In the genomic region with DNA sequence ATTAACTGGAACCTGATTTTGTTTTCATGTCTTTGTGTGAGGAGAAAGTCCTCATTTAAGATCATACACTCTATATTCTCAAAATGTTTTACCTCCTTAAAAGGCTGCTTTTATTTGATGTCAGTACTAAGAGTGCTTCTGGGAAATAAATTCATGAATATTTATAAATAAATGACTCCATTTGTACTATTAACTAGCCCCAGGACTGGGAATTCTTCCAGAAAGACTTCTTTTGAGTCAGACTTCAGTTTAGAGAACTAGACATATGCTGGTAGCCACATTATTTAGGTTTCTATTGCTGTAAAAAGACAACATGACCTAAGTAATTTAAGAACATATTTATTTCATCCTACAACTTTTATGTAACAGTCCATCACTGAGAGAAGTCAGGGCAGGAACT, we compare ENCODE assay signal across 25 mouse cellular contexts. TPM values are rescaled to one million over a fixed set of nuclear protein-coding genes. Genes with fewer than 3 reads are reported as not detected.
DNase-seq lines count a peak whose midpoint lies in the region; ATAC-seq and TF ChIP-seq lines count a peak whose summit lies in the region.
"Had no signal": no experiment of that assay in that cellular context is flagged by ENCODE, and none has a peak within 500 bp of the region (broad histone marks: within the 10 kb centered on the region; RNA-seq: fewer than 3 reads in every experiment).

No protein-coding gene starts in this region.

- H3K27ac ChIP-seq in embryonic facial prominence, embryonic 14.5 days (replicated peaks; ENCODE audit: low read depth, low read length), result no peak overlapping the region
- H3K27ac ChIP-seq in embryonic facial prominence, embryonic 10.5 days (replicated peaks), result no peak overlapping the region
- peak overlapping the region; percentile 6 for H3K27ac ChIP-seq in lung, embryonic 14.5 days (ENCODE audit: low read depth)
- no peak overlapping the region for H3K27ac ChIP-seq in midbrain, postnatal 0 days (ENCODE audit: low read depth, low read length)
- H3K27ac ChIP-seq in midbrain, embryonic 11.5 days (ENCODE audit: low read depth, low read length), result no peak overlapping the region
- H3K27ac ChIP-seq: embryonic facial prominence, embryonic 15.5 days; forebrain, embryonic 10.5 days; forebrain, embryonic 15.5 days; heart, embryonic 10.5 days; hindbrain, embryonic 12.5 days had no signal

- no peak overlapping the region for H3K9ac ChIP-seq in embryonic facial prominence, embryonic 14.5 days (ENCODE audit: low read depth, low read length)
- no peak overlapping the region for H3K9ac ChIP-seq in lung, embryonic 14.5 days
- H3K9ac ChIP-seq in midbrain, postnatal 0 days (replicated peaks; ENCODE audit: low read length, poor library complexity, severe bottlenecking), result no peak overlapping the region
- H3K9ac ChIP-seq in midbrain, embryonic 11.5 days (ENCODE audit: low read length), result no peak overlapping the region
- H3K9ac ChIP-seq: embryonic facial prominence, embryonic 15.5 days; forebrain, embryonic 15.5 days; hindbrain, embryonic 12.5 days had no signal

- no peaks in the 10 kb centered on the region for H3K4me1 ChIP-seq in embryonic facial prominence, embryonic 14.5 days (ENCODE audit: control insufficient read depth, insufficient read depth, low read length)
- H3K4me1 ChIP-seq in embryonic facial prominence, embryonic 10.5 days, result no peaks in the 10 kb centered on the region
- no peaks in the 10 kb centered on the region for H3K4me1 ChIP-seq in lung, embryonic 14.5 days (ENCODE audit: insufficient read depth)
- no peaks in the 10 kb centered on the region for H3K4me1 ChIP-seq in midbrain, postnatal 0 days (ENCODE audit: insufficient read depth, low read length)
- no peaks in the 10 kb centered on the region for H3K4me1 ChIP-seq in midbrain, embryonic 11.5 days (ENCODE audit: control insufficient read depth, insufficient read depth, low read length)
- H3K4me1 ChIP-seq: embryonic facial prominence, embryonic 15.5 days; forebrain, embryonic 10.5 days; forebrain, embryonic 15.5 days; heart, embryonic 10.5 days; hindbrain, embryonic 12.5 days had no signal

- no peak overlapping the region for H3K4me3 ChIP-seq in embryonic facial prominence, embryonic 14.5 days (ENCODE audit: low read depth, low read length)
- H3K4me3 ChIP-seq in embryonic facial prominence, embryonic 10.5 days, result no peak overlapping the region
- H3K4me3 ChIP-seq in lung, embryonic 14.5 days (ENCODE audit: low read depth, low read length), result no peak overlapping the region
- no peak overlapping the region for H3K4me3 ChIP-seq in midbrain, postnatal 0 days (ENCODE audit: low read depth, low read length)
- H3K4me3 ChIP-seq in midbrain, embryonic 11.5 days (ENCODE audit: low read depth, low read length), result no peak overlapping the region
- H3K4me3 ChIP-seq: embryonic facial prominence, embryonic 15.5 days; erythroblast, embryonic 14.5 days; forebrain, embryonic 10.5 days; forebrain, embryonic 15.5 days; heart, embryonic 10.5 days; hindbrain, embryonic 12.5 days had no signal

- no peaks in the 10 kb centered on the region for H3K9me3 ChIP-seq in embryonic facial prominence, embryonic 14.5 days (ENCODE audit: control insufficient read depth, low read length)
- H3K9me3 ChIP-seq in embryonic facial prominence, embryonic 10.5 days, result no peaks in the 10 kb centered on the region
- H3K9me3 ChIP-seq in lung, embryonic 14.5 days (ENCODE audit: low read depth, low read length), result no peaks in the 10 kb centered on the region
- no peaks in the 10 kb centered on the region for H3K9me3 ChIP-seq in midbrain, postnatal 0 days (ENCODE audit: low read length)
- no peaks in the 10 kb centered on the region for H3K9me3 ChIP-seq in midbrain, embryonic 11.5 days (ENCODE audit: control insufficient read depth, low read length)
- H3K9me3 ChIP-seq: embryonic facial prominence, embryonic 15.5 days; forebrain, embryonic 10.5 days; forebrain, embryonic 15.5 days; G1E; heart, embryonic 10.5 days; hindbrain, embryonic 12.5 days had no signal

- no peak for TF ChIP-seq CTCF in lung, embryonic 14.5 days (IDR thresholded peaks at IDR 0.05; ENCODE audit: low read depth)
- no peak for TF ChIP-seq CTCF in midbrain, postnatal 0 days (IDR thresholded peaks at IDR 0.05)

- DNase-seq in embryonic facial prominence, embryonic 14.5 days (ENCODE audit: low spot score), result peak; percentile 6
- DNase-seq in embryonic facial prominence, embryonic 10.5 days (ENCODE audit: low spot score), result no peak
- peak; percentile 84 for DNase-seq in lung, embryonic 14.5 days
- DNase-seq in lung, postnatal 25 days (ENCODE audit: low spot score), result no peak
- DNase-seq in midbrain, postnatal 0 days (ENCODE audit: low spot score), result peak; percentile 13
- DNase-seq in midbrain, embryonic 11.5 days (ENCODE audit: low spot score, missing footprints), result no peak
- no peak for DNase-seq in cerebellum, adult 8-10 months
- DNase-seq: adrenal gland, postnatal 10 days; B cell, adult 2 months; cerebellum, adult 11-12 months; cerebellum, adult 9-11 months; cerebellum, postnatal 36 days; gastrocnemius, postnatal 10 days; heart, adult 18-20 months; heart, postnatal 10 days; heart, postnatal 4 days had no signal

- ATAC-seq in embryonic facial prominence, embryonic 14.5 days (ENCODE audit: low read depth), result no peak
- peak; percentile 80 for ATAC-seq in lung, embryonic 14.5 days (ENCODE audit: insufficient read depth)
- no peak for ATAC-seq in midbrain, postnatal 0 days (ENCODE audit: low FRiP score)
- ATAC-seq in midbrain, embryonic 11.5 days (ENCODE audit: low FRiP score), result no peak
- ATAC-seq: CD4-positive, CD25-positive, alpha-beta regulatory T cell, adult 4 months; forebrain, embryonic 15.5 days had no signal

- no peaks in the 10 kb centered on the region for H3K36me3 ChIP-seq in embryonic facial prominence, embryonic 14.5 days (ENCODE audit: control insufficient read depth, insufficient read depth, low read length)
- H3K36me3 ChIP-seq in embryonic facial prominence, embryonic 10.5 days (replicated peaks), result no peaks in the 10 kb centered on the region
- no peaks in the 10 kb centered on the region for H3K36me3 ChIP-seq in lung, embryonic 14.5 days (ENCODE audit: insufficient read depth)
- no peaks in the 10 kb centered on the region for H3K36me3 ChIP-seq in midbrain, postnatal 0 days (ENCODE audit: insufficient read depth, low read length)
- no peaks in the 10 kb centered on the region for H3K36me3 ChIP-seq in midbrain, embryonic 11.5 days (ENCODE audit: control insufficient read depth, insufficient read depth, low read length)
- H3K36me3 ChIP-seq: embryonic facial prominence, embryonic 15.5 days; forebrain, embryonic 10.5 days; forebrain, embryonic 15.5 days; G1E; heart, embryonic 10.5 days; hindbrain, embryonic 12.5 days had no signal

- no peak overlapping the region for H3K4me2 ChIP-seq in embryonic facial prominence, embryonic 14.5 days (ENCODE audit: low read depth, low read length)
- no peak overlapping the region for H3K4me2 ChIP-seq in lung, embryonic 14.5 days
- H3K4me2 ChIP-seq in midbrain, postnatal 0 days (ENCODE audit: low read depth, low read length, poor library complexity, severe bottlenecking), result no peak overlapping the region
- H3K4me2 ChIP-seq in midbrain, embryonic 11.5 days, result no peak overlapping the region
- H3K4me2 ChIP-seq: embryonic facial prominence, embryonic 15.5 days; forebrain, embryonic 15.5 days; hindbrain, embryonic 12.5 days had no signal

- no peaks in the 10 kb centered on the region for H3K27me3 ChIP-seq in embryonic facial prominence, embryonic 14.5 days (replicated peaks; ENCODE audit: control insufficient read depth, insufficient read depth, low read length)
- H3K27me3 ChIP-seq in embryonic facial prominence, embryonic 10.5 days (replicated peaks; ENCODE audit: low read depth, poor library complexity, severe bottlenecking), result no peaks in the 10 kb centered on the region
- no peaks in the 10 kb centered on the region for H3K27me3 ChIP-seq in lung, embryonic 14.5 days (ENCODE audit: insufficient read depth, low read length)
- H3K27me3 ChIP-seq in midbrain, postnatal 0 days (ENCODE audit: insufficient read depth, low read length), result no peaks in the 10 kb centered on the region
- no peaks in the 10 kb centered on the region for H3K27me3 ChIP-seq in midbrain, embryonic 11.5 days (ENCODE audit: control insufficient read depth, insufficient read depth, low read length)
- H3K27me3 ChIP-seq: embryonic facial prominence, embryonic 15.5 days; forebrain, embryonic 15.5 days; hindbrain, embryonic 12.5 days had no signal

RNA-seq across cellular contexts. Expression of a gene that starts 13.4 kb away (rescaled TPM):
- 0.40 and 0.46 TPM in 2 replicates for polyA plus RNA-seq in embryonic facial prominence, embryonic 14.5 days (2014; fragmentation: Nextera tagmentation; extraction: Ambion mirVana)
- polyA plus RNA-seq in embryonic facial prominence, embryonic 10.5 days (2016; fragmentation: Nextera tagmentation; extraction: Ambion mirVana), result not detected in 2 replicates
- 3.9 and 4.1 TPM in 2 replicates for polyA plus RNA-seq in lung, embryonic 14.5 days (2014; fragmentation: Nextera tagmentation; extraction: Ambion mirVana)
- 0.11 TPM in 1 of 2 replicates, not detected in the other for total RNA-seq in midbrain, postnatal 0 days (2014; rRNA removed)
- polyA plus RNA-seq in midbrain, postnatal 0 days (2015; fragmentation: Nextera tagmentation; extraction: Ambion mirVana), result 0.16 and 0.37 TPM in 2 replicates
- not detected in 2 replicates for polyA plus RNA-seq in midbrain, embryonic 11.5 days (2014; fragmentation: Nextera tagmentation; extraction: Ambion mirVana)
- total RNA-seq: G1E; heart, adult 18-20 months; heart, postnatal 10 days; heart, postnatal 4 days had no signal
- polyA plus RNA-seq: CD4-positive, CD25-positive, alpha-beta regulatory T cell, adult 4 months; erythroblast, embryonic 14.5 days; forebrain, embryonic 10.5 days; forebrain, embryonic 15.5 days; G1E; heart, embryonic 14.5 days; hindbrain, embryonic 12.5 days had no signal

Comparison
In these comparisons a context has a peak if more than half of its experiments do, and no peak if none do; other contexts are left out.
1. DNase-seq: peak in embryonic facial prominence, embryonic 14.5 days (single experiment), lung, embryonic 14.5 days (single experiment) and midbrain, postnatal 0 days (single experiment); none in embryonic facial prominence, embryonic 10.5 days (single experiment), lung, postnatal 25 days (single experiment), midbrain, embryonic 11.5 days (single experiment) and cerebellum, adult 8-10 months (single experiment).